10 mouse cellular contexts compared by ENCODE assay signal in genomic region chr10:96689976-96690867, GRCm38 (mm10).
DNase-seq lines count a peak whose midpoint lies in the region; ATAC-seq and TF ChIP-seq lines count a peak whose summit lies in the region.
"Had no signal": no experiment of that assay in that cellular context is flagged by ENCODE, and none has a peak within 500 bp of the region (broad histone marks: within the 10 kb centered on the region; RNA-seq: fewer than 3 reads in every experiment).

No protein-coding gene starts in this region.

- no peak for TF ChIP-seq POLR2A in liver, adult 2 months (IDR thresholded peaks at IDR 0.05; ENCODE audit: extremely low read depth, insufficient read depth, low read length)
- TF ChIP-seq POLR2A in embryonic fibroblast, embryonic 13.5 days (IDR thresholded peaks at IDR 0.05; ENCODE audit: low read depth, low read length), result no peak

- H3K79me2 ChIP-seq in liver, adult 2 months (ENCODE audit: control insufficient read depth, insufficient read depth, low read length), result no peaks in the 10 kb centered on the region

- H3K4me2 ChIP-seq in liver, embryonic 12.5 days, result no peak overlapping the region
- peak overlapping the region; percentile 34; the same call in 1 of the 2 replicates for H3K4me2 ChIP-seq in liver, postnatal 0 days (ENCODE audit: low read depth, low read length)
- H3K4me2 ChIP-seq: neural tube, embryonic 15.5 days had no signal

- H3K4me3 ChIP-seq in liver, adult 2 months (ENCODE audit: insufficient read depth, low read depth, low read length), result no peak overlapping the region
- H3K4me3 ChIP-seq in liver, embryonic 12.5 days, result no peak overlapping the region
- no peak overlapping the region for H3K4me3 ChIP-seq in embryonic fibroblast, embryonic 13.5 days (ENCODE audit: insufficient read depth, low read length)
- H3K4me3 ChIP-seq in liver, postnatal 0 days (ENCODE audit: low read depth, low read length), result no peak overlapping the region
- H3K4me3 ChIP-seq: erythroblast, embryonic 14.5 days; neural tube, embryonic 15.5 days had no signal

- no peaks in the 10 kb centered on the region for H3K27me3 ChIP-seq in liver, adult 2 months (ENCODE audit: control insufficient read depth, insufficient read depth, low read length)
- H3K27me3 ChIP-seq in liver, embryonic 12.5 days (replicated peaks), result no peaks in the 10 kb centered on the region
- H3K27me3 ChIP-seq in liver, postnatal 0 days (ENCODE audit: insufficient read depth, low read length), result no peaks in the 10 kb centered on the region
- H3K27me3 ChIP-seq: neural tube, embryonic 15.5 days had no signal

- peak overlapping the region; percentile 72 for H3K27ac ChIP-seq in liver, adult 2 months (replicated peaks; ENCODE audit: insufficient read depth, low read depth, low read length)
- H3K27ac ChIP-seq in liver, embryonic 12.5 days, result no peak overlapping the region; the same call in 1 of the 2 replicates
- peak overlapping the region; percentile 76 for H3K27ac ChIP-seq in embryonic fibroblast, embryonic 13.5 days (ENCODE audit: insufficient read depth, low read length)
- peak overlapping the region; percentile 88 for H3K27ac ChIP-seq in liver, postnatal 0 days (ENCODE audit: low read depth)
- H3K27ac ChIP-seq: neural tube, embryonic 15.5 days had no signal

- WGBS in liver, adult 2 months, result 19% methylated on average over 11 of the region's 11 CpGs
- WGBS in liver, embryonic 12.5 days (ENCODE audit: insufficient replicate concordance), result 52% methylated on average over 11 of the region's 11 CpGs
- WGBS in liver, postnatal 0 days (ENCODE audit: insufficient replicate concordance), result 45% methylated on average over 11 of the region's 11 CpGs

- H3K9me3 ChIP-seq in liver, embryonic 12.5 days (replicated peaks), result no peaks in the 10 kb centered on the region
- no peaks in the 10 kb centered on the region for H3K9me3 ChIP-seq in liver, postnatal 0 days (ENCODE audit: low read length)
- H3K9me3 ChIP-seq: neural tube, embryonic 15.5 days had no signal

- TF ChIP-seq EP300 in liver, postnatal 0 days (IDR thresholded peaks at IDR 0.05; ENCODE audit: low read depth), result no peak

- peak; percentile 76 for DNase-seq in liver, adult 2 months (ENCODE audit: extremely low read depth, low read depth, low spot score)
- DNase-seq in NIH3T3 (ENCODE audit: low read depth), result peak; percentile 53
- DNase-seq in liver, postnatal 0 days, result no peak
- DNase-seq in right cerebral cortex, postnatal 4 days, result no peak
- DNase-seq in layer of hippocampus, adult 8-10 months (ENCODE audit: low spot score in 2 of 2), result no peak
- DNase-seq: cerebellum, postnatal 10 days had no signal

- no peak overlapping the region for H3K9ac ChIP-seq in liver, adult 2 months (ENCODE audit: low read depth, low read length)
- H3K9ac ChIP-seq in liver, embryonic 12.5 days, result no peak overlapping the region
- H3K9ac ChIP-seq in liver, postnatal 0 days (replicated peaks), result no peak overlapping the region
- H3K9ac ChIP-seq: neural tube, embryonic 15.5 days had no signal

- no peak for TF ChIP-seq CTCF in liver, adult 2 months (IDR thresholded peaks at IDR 0.05; ENCODE audit: low read depth, low read length)
- no peak for TF ChIP-seq CTCF in embryonic fibroblast, embryonic 13.5 days (IDR thresholded peaks at IDR 0.05; ENCODE audit: borderline replicate concordance, insufficient read depth, low read length)
- TF ChIP-seq CTCF in liver, postnatal 0 days (IDR thresholded peaks at IDR 0.05; ENCODE audit: low read depth), result no peak

- H3K4me1 ChIP-seq in liver, adult 2 months (ENCODE audit: control insufficient read depth, insufficient read depth, low read length), result peaks cover 18% of the 10 kb centered on the region
- peaks cover 14% of the 10 kb centered on the region; the same call in 1 of the 2 replicates for H3K4me1 ChIP-seq in liver, embryonic 12.5 days
- H3K4me1 ChIP-seq in embryonic fibroblast, embryonic 13.5 days (ENCODE audit: control insufficient read depth, insufficient read depth, low read length), result peaks cover 9% of the 10 kb centered on the region
- H3K4me1 ChIP-seq in liver, postnatal 0 days (ENCODE audit: insufficient read depth), result peaks cover 4% of the 10 kb centered on the region; the same call in 1 of the 2 replicates

- no peaks in the 10 kb centered on the region for H3K36me3 ChIP-seq in liver, adult 2 months (ENCODE audit: control insufficient read depth, insufficient read depth, low read length)
- no peaks in the 10 kb centered on the region for H3K36me3 ChIP-seq in liver, embryonic 12.5 days
- no peaks in the 10 kb centered on the region for H3K36me3 ChIP-seq in liver, postnatal 0 days (replicated peaks; ENCODE audit: insufficient read depth, low read length)
- H3K36me3 ChIP-seq: neural tube, embryonic 15.5 days had no signal

- ATAC-seq in liver, embryonic 12.5 days, result no peak
- ATAC-seq in liver, postnatal 0 days, result no peak

Comparison
In these comparisons a context has a peak if more than half of its experiments do, and no peak if none do; other contexts are left out.
1. DNase-seq: peak in liver, adult 2 months (single experiment) and NIH3T3 (single experiment); none in liver, postnatal 0 days (single experiment), right cerebral cortex, postnatal 4 days (single experiment) and layer of hippocampus, adult 8-10 months (0 of 2).